Mouse (Mus musculus): ENCODE results near the gene Hoxd11.
A peak's percentile ranks its signal among the peaks of the same experiment; 100 is the strongest.

GRCm38 (mm10) chr2:74691022-74691951, 11.9 kb downstream of the Hoxd11 start, which contains the start of gene Hoxd10:
- TF ChIP-seq EP300 (IDR thresholded peaks at IDR 0.05) (no peak), CTCF (IDR thresholded peaks at IDR 0.05) (peak; percentile 56)
